Mouse (Mus musculus) myocyte (in vitro differentiated cells): ENCODE results near the gene Rrp12.

Experiments used
- E2F4 ChIP-seq: IDR thresholded peaks from one replicate; pipeline ENCODE4 v1.6.1; 2011; ENCODE audit warnings: mild to moderate bottlenecking, control low read depth, moderate library complexity; ENCODE audit not compliant: insufficient read depth
- MAX ChIP-seq: IDR thresholded peaks from one replicate; pipeline ENCODE4 v1.6.1; 2011; ENCODE audit warnings: low read depth, mild to moderate bottlenecking, control low read depth
- MYOG ChIP-seq, 3 experiments: IDR thresholded peaks; one replicate each; pipeline ENCODE4 v1.6.1; 2011; ENCODE audit warnings: control low read depth in 2 of 3, low read depth in 2 of 3, mild to moderate bottlenecking in 2 of 3; ENCODE audit not compliant: insufficient read length in 2 of 3, control insufficient read depth in 1 of 3, insufficient read depth in 1 of 3
- POLR2A ChIP-seq: IDR thresholded peaks from one replicate; pipeline ENCODE4 v1.6.1; 2011; ENCODE audit warnings: low read depth, mild to moderate bottlenecking, control low read depth, moderate library complexity; ENCODE audit not compliant: insufficient read length
- TCF12 ChIP-seq: IDR thresholded peaks from one replicate; pipeline ENCODE4 v1.6.1; 2011; ENCODE audit warnings: mild to moderate bottlenecking, control low read depth; ENCODE audit not compliant: poor library complexity, insufficient read depth, severe bottlenecking
- TCF3 ChIP-seq: IDR thresholded peaks from one replicate; pipeline ENCODE4 v1.6.1; 2011; ENCODE audit warnings: low read depth, control low read depth; ENCODE audit not compliant: insufficient read length

DNA sequence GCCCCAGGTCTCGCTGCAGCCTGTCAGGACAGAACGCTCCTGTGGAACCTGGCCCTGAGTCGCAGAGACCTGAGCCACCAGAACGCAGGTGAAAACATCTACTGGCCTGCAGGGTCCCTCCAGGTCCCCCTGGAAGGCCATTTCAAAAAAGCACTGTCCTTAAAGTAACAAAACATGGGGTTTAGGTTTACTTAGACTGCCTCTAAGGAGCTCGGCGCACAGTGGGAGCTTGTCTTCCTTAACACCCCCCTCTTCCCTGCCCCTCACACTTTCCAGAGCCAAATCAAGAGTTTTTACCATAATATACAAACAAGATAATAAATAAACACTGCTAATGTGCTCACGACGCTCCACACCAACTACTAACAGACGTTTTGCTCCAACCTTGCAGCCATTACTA, 12.1 kb downstream of the Rrp12 start:
- TF ChIP-seq POLR2A: no peak
- no peak for TF ChIP-seq TCF12
- TF ChIP-seq TCF3: no peak
- no peak for TF ChIP-seq MYOG (IDR thresholded peaks at IDR 0.05; ENCODE audit: control insufficient read depth in 1 of 3, insufficient read depth in 1 of 3, insufficient read length in 2 of 3, low read depth in 2 of 3)
- no peak for TF ChIP-seq MAX
- no peak for TF ChIP-seq E2F4
